18 mouse cellular contexts compared by ENCODE assay signal in genomic region chr9:8729056-8729455, GRCm38 (mm10).
"Had no signal": no experiment of that assay in that cellular context is flagged by ENCODE, and none has a peak within 500 bp of the region (broad histone marks: within the 10 kb centered on the region; RNA-seq: fewer than 3 reads in every experiment).

No protein-coding gene starts in this region.

- DNase-seq: cerebellum, adult 8-10 months; cerebellum, adult 9-11 months; cerebellum, postnatal 25 days; cerebellum, postnatal 36 days; embryo, embryonic 11 days; forebrain, postnatal 0 days; gastrocnemius, adult 2 months; gastrocnemius, postnatal 10 days; gastrocnemius, postnatal 14 days; gastrocnemius, postnatal 25 days; gastrocnemius, postnatal 36 days; heart, adult 11 months; heart, adult 18-20 months; heart, adult 2 months had no signal

- ATAC-seq: forebrain, embryonic 13.5 days; forebrain, embryonic 14.5 days; forebrain, embryonic 15.5 days; forebrain, embryonic 16.5 days; forebrain, postnatal 0 days had no signal
